Mouse (Mus musculus) forebrain, embryonic 13.5 days (tissue): ENCODE measurements around the gene 4933402D24Rik. TPM values are rescaled to one million over a fixed set of nuclear protein-coding genes. Genes with fewer than 3 reads are reported as not detected.

Experiments
- ATAC-seq: fragments of 200-750 bp; cut with Nextera tagmentation; 2 replicates; pipeline ENCODE4 v1.8.0; 2017
- H3K27ac ChIP-seq: fragments of 300-500 bp; sonication (generic); 2 replicates; pipeline ENCODE4 v1.5.1; 2015; ENCODE audit warnings: inconsistent platforms, mild to moderate bottlenecking, moderate library complexity
- H3K27me3 ChIP-seq: fragments of 300-500 bp; sonication (generic); 2 replicates; pipeline ENCODE4 v1.6.1; 2015; ENCODE audit warnings: mild to moderate bottlenecking, inconsistent platforms
- H3K36me3 ChIP-seq: fragments of 300-500 bp; sonication (generic); 2 replicates; pipeline ENCODE4 v1.6.1; 2015; ENCODE audit warnings: mild to moderate bottlenecking, inconsistent platforms; ENCODE audit not compliant: poor library complexity, severe bottlenecking
- H3K4me1 ChIP-seq: fragments of 300-500 bp; sonication (generic); 2 replicates; pipeline ENCODE4 v1.6.1; 2015; ENCODE audit warnings: inconsistent platforms
- H3K4me2 ChIP-seq: fragments of 300-500 bp; sonication (generic); 2 replicates; pipeline ENCODE4 v1.6.1; 2015; ENCODE audit warnings: inconsistent platforms, mild to moderate bottlenecking, moderate library complexity
- H3K4me3 ChIP-seq: fragments of 300-500 bp; sonication (generic); 2 replicates; pipeline ENCODE4 v1.5.1; 2015; ENCODE audit warnings: mild to moderate bottlenecking, inconsistent platforms
- H3K9ac ChIP-seq: fragments of 300-500 bp; sonication (generic); 2 replicates; pipeline ENCODE4 v1.6.1; 2015; ENCODE audit warnings: mild to moderate bottlenecking, inconsistent platforms
- H3K9me3 ChIP-seq: fragments of 300-500 bp; sonication (generic); replicated peaks from 2 replicates; pipeline ENCODE4 v1.6.1; 2016; ENCODE audit warnings: inconsistent platforms
- WGBS: fragments of 180-500 bp; shearing (Covaris S2); methylation state at CpG from one replicate; pipeline ENCODE4 v1.1.7; 2015; 5-methylcytosine and 5-hydroxymethylcytosine counted together
- polyA plus RNA-seq: library from polyadenylated mRNA; unstranded; fragments of >200 nt; fragmentation: Nextera tagmentation; extraction: Ambion mirVana; gene quantifications from 2 replicates; pipeline ENCODE4 v1.2.1, GENCODE M21; 2015

Gene 4933402D24Rik
- polyA plus RNA-seq, 1 experiment from 2014 or later: 0.27 TPM

GRCm38 (mm10) chr1:63730240-63730771, 38.8 kb downstream of the 4933402D24Rik start, which contains the start of the genes Mdh1b and Fastkd2:
Gene Mdh1b (minus strand): TSS chr1:63730318.
Gene Fastkd2 (plus strand): TSS chr1:63730614.
- Histone ChIP-seq H3K4me3 (peak within 1 kb of the TSS; percentile 72), H3K4me2 (peak within 1 kb of the TSS; percentile 66), H3K27me3 (no peaks in the 10 kb centered on the region), H3K27ac (no peak within 1 kb of the TSS), H3K9me3 (no peaks in the 10 kb centered on the region), H3K9ac (peak within 1 kb of the TSS; percentile 73), H3K4me1 (peaks cover 26% of the 10 kb centered on the region), H3K36me3 (no peaks in the 10 kb centered on the region)
- peak; percentile 98 for ATAC-seq
- WGBS: under 1% methylated on average over 31 of the region's 31 CpGs

DNA sequence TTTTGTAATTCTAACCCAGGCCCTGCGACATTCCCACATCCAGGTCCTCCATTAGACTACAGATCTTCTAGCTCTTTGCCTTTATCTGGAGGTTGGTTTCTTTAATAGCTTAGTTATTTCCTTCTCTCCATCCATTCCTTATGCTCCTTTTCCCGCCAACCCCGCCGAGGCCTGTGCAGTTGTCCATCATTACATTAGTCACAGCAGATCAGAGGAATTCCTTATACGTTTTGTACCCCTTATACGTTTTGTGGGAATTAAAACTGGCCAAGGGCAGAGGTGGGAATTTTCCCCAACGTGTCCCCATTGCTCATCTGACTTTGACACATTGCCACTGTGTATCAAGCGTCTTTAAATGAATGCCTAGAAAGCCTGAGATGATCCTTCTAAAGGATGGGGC, 39.3 kb downstream of the 4933402D24Rik start:
- ATAC-seq: peak; percentile 44; the same call in 1 of the 2 replicates
- Histone ChIP-seq H3K9me3 (no peaks in the 10 kb centered on the region), H3K27ac (no peak overlapping the region), H3K4me3 (peak overlapping the region; percentile 72), H3K4me1 (peaks cover 26% of the 10 kb centered on the region), H3K4me2 (peak overlapping the region; percentile 66), H3K36me3 (no peaks in the 10 kb centered on the region), H3K9ac (peak overlapping the region; percentile 48; the same call in 1 of the 2 replicates), H3K27me3 (no peaks in the 10 kb centered on the region)
- WGBS: 45% methylated on average over 8 of the region's 8 CpGs

- ATAC-seq: no peak
- 72% methylated on average over 7 of the region's 7 CpGs for WGBS
- H3K4me2 ChIP-seq: no peak overlapping the region
Measured at GRCm38 (mm10) chr1:63720161-63720560, 48.9 kb downstream of the 4933402D24Rik start.

GRCm38 (mm10) chr1:63708876-63709275, 60.2 kb downstream of the 4933402D24Rik start:
- 85% methylated on average over 3 of the region's 3 CpGs for WGBS
- H3K4me1 ChIP-seq: no peaks in the 10 kb centered on the region
- H3K4me2 ChIP-seq: no peak overlapping the region
- no peaks in the 10 kb centered on the region for H3K9me3 ChIP-seq
- no peaks in the 10 kb centered on the region for H3K27me3 ChIP-seq
- H3K4me3 ChIP-seq: no peak overlapping the region
- no peaks in the 10 kb centered on the region for H3K36me3 ChIP-seq
- no peak overlapping the region for H3K27ac ChIP-seq
- ATAC-seq: no peak
- no peak overlapping the region for H3K9ac ChIP-seq

More at GRCm38 (mm10) chr1:63720161-63720560, 48.9 kb downstream of the 4933402D24Rik start:
- Histone ChIP-seq H3K9ac (no peak overlapping the region), H3K9me3 (no peaks in the 10 kb centered on the region), H3K27ac (no peak overlapping the region), H3K36me3 (no peaks in the 10 kb centered on the region), H3K4me1 (no peaks in the 10 kb centered on the region), H3K4me3 (no peak overlapping the region), H3K27me3 (0 out of 2 replicates have a peak, but pooled peaks cover 6% of the 10 kb centered on the region)

GRCm38 (mm10) chr1:63705733-63706132, 63.3 kb downstream of the 4933402D24Rik start:
- no peaks in the 10 kb centered on the region for H3K4me1 ChIP-seq
- no peak overlapping the region for H3K9ac ChIP-seq
- H3K36me3 ChIP-seq: no peaks in the 10 kb centered on the region
- no peak overlapping the region for H3K4me3 ChIP-seq
- 73% methylated on average over 5 of the region's 5 CpGs for WGBS
- H3K27ac ChIP-seq: no peak overlapping the region
- H3K9me3 ChIP-seq: no peaks in the 10 kb centered on the region
- ATAC-seq: no peak
- H3K27me3 ChIP-seq: no peaks in the 10 kb centered on the region
- H3K4me2 ChIP-seq: no peak overlapping the region

Other genes starting within 250 kb of the 4933402D24Rik start
- gene Gm39653, start 153.3 kb downstream of the 4933402D24Rik start, polyA plus RNA-seq: not detected in 2 replicates
- not detected in 2 replicates for gene Dytn, start 82.3 kb downstream of the 4933402D24Rik start, polyA plus RNA-seq
- gene Mdh1b, start 38.9 kb downstream of the 4933402D24Rik start, polyA plus RNA-seq: 0.22 and 0.57 TPM in 2 replicates
- 43.3 and 50.8 TPM in 2 replicates for gene Fastkd2, start 38.7 kb downstream of the 4933402D24Rik start, polyA plus RNA-seq